Mouse (Mus musculus): ENCODE data around the gene Mipep.

DNA sequence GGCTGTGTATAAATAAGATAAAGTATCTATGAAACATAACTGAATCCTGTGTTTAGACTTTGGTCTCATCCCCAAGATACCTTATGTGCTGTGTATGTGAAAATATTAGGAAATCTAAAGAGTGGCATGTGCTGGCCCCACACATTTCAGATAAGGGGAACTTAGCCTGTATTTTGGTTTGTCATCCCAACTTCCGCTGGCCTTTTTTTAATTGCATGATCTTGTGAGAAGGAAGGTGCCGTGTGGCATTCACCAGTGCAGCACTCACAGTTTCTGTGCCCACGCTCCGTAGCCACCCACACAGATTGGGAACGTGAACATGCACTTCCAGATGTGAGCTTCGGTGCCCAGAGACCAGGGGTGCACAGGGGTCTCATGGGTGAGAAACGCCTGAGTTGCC lies 26.7 kb upstream of the Mipep start:
- TF ChIP-seq POLR2A (IDR thresholded peaks at IDR 0.05; ENCODE audit: low read depth, low read length) (no peak), CTCF (conservative IDR thresholded peaks at IDR 0.05; ENCODE audit: insufficient read depth, insufficient read length, low read depth, low read length) (no peak)

Data from kidney, adult 2 months (tissue).